Mouse (Mus musculus) CH12.LX (cell line): ENCODE data around the gene Fam193a. TPM values are rescaled to one million over a fixed set of nuclear protein-coding genes. Genes with fewer than 3 reads are reported as not detected.

Source experiments
- DNase-seq: peaks from one replicate; pipeline ENCODE4 v3.0.0-alpha.2; 2013; ENCODE audit errors: extremely low read depth
- H3K27ac ChIP-seq: 2 replicates; pipeline ENCODE4 v1.5.1; 2012; ENCODE audit warnings: low read depth, mild to moderate bottlenecking, control low read depth, moderate library complexity; ENCODE audit not compliant: insufficient read depth
- H3K27me3 ChIP-seq: replicated peaks from 2 replicates; pipeline ENCODE3; 2012; ENCODE audit warnings: inconsistent platforms
- H3K36me3 ChIP-seq, 2 experiments: replicated peaks in 1 of 2; 2 replicates each; pipeline versions ENCODE3 to v1.6.1; 2012; ENCODE audit warnings: inconsistent platforms in 1 of 2, low read length in 1 of 2, mild to moderate bottlenecking in 1 of 2, mixed read lengths in 1 of 2, moderate library complexity in 1 of 2; ENCODE audit not compliant: control insufficient read depth in 1 of 2, insufficient read depth in 1 of 2
- H3K4me1 ChIP-seq, 2 experiments: 2 replicates each; pipeline ENCODE4 v1.6.1; 2012; ENCODE audit warnings: inconsistent platforms in 1 of 2, moderate library complexity in 1 of 2; ENCODE audit not compliant: insufficient read depth in 2 of 2, control insufficient read depth in 1 of 2
- H3K4me2 ChIP-seq: 2 replicates; pipeline ENCODE4 v1.6.1; 2012; ENCODE audit warnings: low read depth, mild to moderate bottlenecking, control low read depth; ENCODE audit not compliant: poor library complexity, insufficient read depth, severe bottlenecking
- H3K4me3 ChIP-seq, 3 experiments: fragments of 150-350 bp in 1 of 3; sonication (generic) in 1 of 3; replicated peaks in 1 of 3; 2 replicates each; pipeline versions ENCODE3 to v1.5.1; 2011 to 2012; ENCODE audit warnings: low read depth in 2 of 3, low read length in 2 of 3, mild to moderate bottlenecking in 2 of 3, moderate library complexity in 2 of 3, control low read depth in 1 of 3, improper control_type of control experiment in 1 of 3, inconsistent platforms in 1 of 3, mixed read lengths in 1 of 3; ENCODE audit not compliant: poor library complexity in 1 of 3
- H3K79me2 ChIP-seq: replicated peaks from 2 replicates; pipeline ENCODE4 v1.6.1; 2012; ENCODE audit warnings: mild to moderate bottlenecking, moderate library complexity; ENCODE audit not compliant: control insufficient read depth, poor library complexity, insufficient read depth, severe bottlenecking; ENCODE audit errors: extremely low read depth
- H3K9ac ChIP-seq: 2 replicates; pipeline ENCODE4 v1.6.1; 2012; ENCODE audit warnings: low read depth, mild to moderate bottlenecking, control low read depth, moderate library complexity; ENCODE audit not compliant: insufficient read depth
- H3K9me3 ChIP-seq: replicated peaks from 2 replicates; pipeline ENCODE3; 2012; ENCODE audit warnings: low read length, inconsistent platforms, mixed read lengths
- CHD1 ChIP-seq: IDR thresholded peaks from 2 replicates; pipeline ENCODE4 v1.6.1; 2012; ENCODE audit warnings: low read depth, low read length, improper control_type of control experiment, inconsistent platforms
- CHD2 ChIP-seq: IDR thresholded peaks from 2 replicates; pipeline ENCODE4 v1.6.1; 2011; ENCODE audit warnings: low read length, improper control_type of control experiment
- E2F4 ChIP-seq: IDR thresholded peaks from 2 replicates; pipeline ENCODE4 v1.6.1; 2011; ENCODE audit warnings: low read depth, low read length, improper control_type of control experiment; ENCODE audit not compliant: insufficient replicate concordance
- ELF1 ChIP-seq: IDR thresholded peaks from 2 replicates; pipeline ENCODE4 v1.6.1; 2014; ENCODE audit warnings: low read depth, mild to moderate bottlenecking, inconsistent platforms, low read length, improper control_type of control experiment
- EP300 ChIP-seq: IDR thresholded peaks from 2 replicates; pipeline ENCODE4 v1.6.1; 2011; ENCODE audit warnings: low read length, improper control_type of control experiment
- GABPA ChIP-seq: IDR thresholded peaks from 2 replicates; pipeline ENCODE4 v1.6.1; 2012; ENCODE audit warnings: low read depth, low read length, improper control_type of control experiment, inconsistent platforms; ENCODE audit not compliant: insufficient replicate concordance
- KAT2A ChIP-seq: IDR thresholded peaks from 2 replicates; pipeline ENCODE4 v1.6.1; 2012; ENCODE audit warnings: low read length, improper control_type of control experiment, inconsistent platforms; ENCODE audit not compliant: insufficient replicate concordance
- MAZ ChIP-seq: IDR thresholded peaks from 2 replicates; pipeline ENCODE4 v1.6.1; 2012; ENCODE audit warnings: low read depth, mild to moderate bottlenecking, inconsistent platforms, low read length, improper control_type of control experiment, moderate library complexity
- MXI1 ChIP-seq: IDR thresholded peaks from 2 replicates; pipeline ENCODE4 v1.6.1; 2011; ENCODE audit warnings: mild to moderate bottlenecking, low read depth, low read length, improper control_type of control experiment
- NELFE ChIP-seq: IDR thresholded peaks from 2 replicates; pipeline ENCODE4 v1.6.1; 2011; ENCODE audit warnings: low read depth, low read length, improper control_type of control experiment
- RAD21 ChIP-seq: IDR thresholded peaks from 2 replicates; pipeline ENCODE4 v1.6.1; 2011; ENCODE audit warnings: low read depth, mild to moderate bottlenecking, low read length, improper control_type of control experiment, moderate library complexity
- RCOR1 ChIP-seq: conservative IDR thresholded peaks from 2 replicates; pipeline ENCODE4 v1.6.1; 2012; ENCODE audit warnings: low read depth, mild to moderate bottlenecking, inconsistent platforms, low read length, improper control_type of control experiment
- SIN3A ChIP-seq: IDR thresholded peaks from 2 replicates; pipeline ENCODE4 v1.6.1; 2012; ENCODE audit warnings: low read length, improper control_type of control experiment, inconsistent platforms
- SMC3 ChIP-seq: IDR thresholded peaks from 2 replicates; pipeline ENCODE4 v1.6.1; 2011; ENCODE audit warnings: low read depth, low read length, improper control_type of control experiment
- USF2 ChIP-seq: conservative IDR thresholded peaks from 2 replicates; pipeline ENCODE4 v1.6.1; 2011; ENCODE audit warnings: low read depth, low read length, improper control_type of control experiment
- ZC3H11A ChIP-seq: IDR thresholded peaks from 2 replicates; pipeline ENCODE4 v1.6.1; 2012; ENCODE audit warnings: low read depth, mild to moderate bottlenecking, inconsistent platforms, low read length, improper control_type of control experiment
- ZKSCAN1 ChIP-seq: IDR thresholded peaks from 2 replicates; pipeline ENCODE4 v1.6.1; 2012; ENCODE audit warnings: low read depth, inconsistent platforms, low read length, improper control_type of control experiment, borderline replicate concordance
- dilution Hi-C: fragments of 300-500 bp; cut with MboI; formaldehyde crosslinking; loops from 2 replicates; pipeline ENCODE4 v1.14.3; 2020; ENCODE audit warnings: low sequenced_read_pairs; ENCODE audit not compliant: extremely low pct_unique_long_range_greater_than_20kb, extremely low pct_ligation_motif_present
- in situ Hi-C: fragments of 300-500 bp; cut with MboI; formaldehyde crosslinking; loops from 3 replicates; pipeline ENCODE4 v1.14.3; 2019; ENCODE audit warnings: low sequenced_read_pairs, low pct_ligation_motif_present, low pct_unique_long_range_greater_than_20kb, mixed read lengths
- polyA plus RNA-seq: library from polyadenylated mRNA; unstranded; fragments of >175 nt; gene quantifications from 2 replicates; pipeline ENCODE4 v1.2.1, GENCODE M21; 2012; ENCODE audit warnings: low read depth; ENCODE audit not compliant: insufficient read length
- total RNA-seq, 2 experiments: library from RNA; depleted of rRNA; stranded (reverse); fragments of 300-350 nt in 1 of 2; fragments of >200 nt in 1 of 2; gene quantifications; 2 replicates each; pipeline ENCODE4 v1.2.3; 2012 to 2014

Fam193a gene
- total and polyA plus RNA-seq, 3 experiments: 3.6 to 19.0 (median 8.5) TPM

DNA sequence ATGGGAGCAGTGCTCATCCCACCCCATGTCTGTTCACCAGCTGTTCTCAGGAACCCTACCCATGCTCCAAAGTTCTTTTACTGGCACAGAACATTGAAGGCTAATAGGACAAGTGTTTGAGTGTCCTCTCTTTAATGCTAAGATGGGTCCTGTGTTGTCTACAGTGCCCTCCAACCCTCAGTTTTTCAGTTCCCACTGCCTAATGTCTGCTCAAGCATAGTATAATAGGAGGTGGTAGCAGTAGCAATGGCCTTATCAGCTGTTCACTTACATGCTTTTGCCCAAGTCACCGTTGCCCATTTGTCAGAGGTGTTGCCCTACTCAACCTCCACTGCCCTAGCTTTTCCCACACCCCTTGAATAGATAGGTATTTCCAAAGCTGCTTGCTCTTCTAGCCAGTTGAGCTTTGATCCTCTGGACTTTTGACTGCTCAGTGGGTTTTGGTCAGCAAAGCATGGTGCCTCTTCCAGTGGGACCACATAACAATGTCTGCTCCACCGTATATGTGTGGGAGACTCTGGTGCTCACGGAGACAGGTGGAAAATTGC, 17.6 kb upstream of the Fam193a start:
- TF ChIP-seq RCOR1 (no peak), EP300 (no peak), GABPA (no peak), CHD2 (no peak), ZKSCAN1 (no peak), SMC3 (no peak), RAD21 (no peak), NELFE (no peak), E2F4 (no peak), USF2 (no peak)
- Histone ChIP-seq H3K36me3 (peaks cover 77 to 92% of the 10 kb centered on the region in 2 experiments), H3K79me2 (no peaks in the 10 kb centered on the region; the same call in 1 of the 2 replicates)

GRCm38 (mm10) chr5:34360261-34360660, 9.5 kb upstream of the Fam193a start:
- no peak overlapping the region for H3K4me3 ChIP-seq
- H3K9ac ChIP-seq: no peak overlapping the region
- H3K79me2 ChIP-seq: no peaks in the 10 kb centered on the region
- no peak overlapping the region for H3K27ac ChIP-seq
- peaks cover 37 to 77% of the 10 kb centered on the region in 2 experiments for H3K36me3 ChIP-seq
- dilution Hi-C loops: no loop called here
- no peak overlapping the region for H3K4me2 ChIP-seq
- no peaks in the 10 kb centered on the region for H3K27me3 ChIP-seq
- peaks cover 0 to 12% of the 10 kb centered on the region in 2 experiments; a peak in 2 of 4 replicates for H3K4me1 ChIP-seq
- H3K9me3 ChIP-seq: no peaks in the 10 kb centered on the region
- TF ChIP-seq CHD1 (no peak), E2F4 (no peak), MXI1 (no peak), SIN3A (no peak), ELF1 (no peak), KAT2A (no peak), MAZ (no peak), ZC3H11A (no peak)
- no peak for DNase-seq
- in situ Hi-C loops: no loop called here

More for the DNA sequence above, 17.6 kb upstream of the Fam193a start:
- Histone ChIP-seq H3K4me3 (no peak overlapping the region), H3K27me3 (no peaks in the 10 kb centered on the region), H3K9me3 (no peaks in the 10 kb centered on the region), H3K9ac (no peak overlapping the region), H3K4me2 (no peak overlapping the region), H3K4me1 (no peaks in the 10 kb centered on the region), H3K27ac (no peak overlapping the region)
- DNase-seq: no peak
- dilution Hi-C loops: no loop called here
- in situ Hi-C loops: no loop called here
